In genomic region chr17:70751161-70751651, GRCm38 (mm10) we compare ENCODE assay signal across 9 mouse cellular contexts.
DNase-seq lines count a peak whose midpoint lies in the region; ATAC-seq and TF ChIP-seq lines count a peak whose summit lies in the region.
"Had no signal": no experiment of that assay in that cellular context is flagged by ENCODE, and none has a peak within 500 bp of the region (broad histone marks: within the 10 kb centered on the region; RNA-seq: fewer than 3 reads in every experiment).

No protein-coding gene starts in this region.

- H3K4me3 ChIP-seq in forebrain, embryonic 16.5 days (replicated peaks; ENCODE audit: low read length): peak overlapping the region; percentile 28
- H3K4me3 ChIP-seq in intestine, embryonic 16.5 days (ENCODE audit: low read length): peak overlapping the region; percentile 46
- peak overlapping the region; percentile 31 for H3K4me3 ChIP-seq in liver, postnatal 0 days (ENCODE audit: low read depth, low read length)
- peak overlapping the region; percentile 42 for H3K4me3 ChIP-seq in stomach, embryonic 15.5 days (replicated peaks)

- no peak for TF ChIP-seq CTCF in liver, postnatal 0 days (IDR thresholded peaks at IDR 0.05; ENCODE audit: low read depth)

- TF ChIP-seq EP300 in liver, postnatal 0 days (IDR thresholded peaks at IDR 0.05; ENCODE audit: low read depth): no peak

- peak overlapping the region; percentile 50 for H3K9ac ChIP-seq in forebrain, embryonic 16.5 days (replicated peaks; ENCODE audit: low read depth, low read length)
- H3K9ac ChIP-seq in intestine, embryonic 16.5 days (ENCODE audit: low read depth, low read length): peak overlapping the region; percentile 73
- peak overlapping the region; percentile 59 for H3K9ac ChIP-seq in liver, postnatal 0 days (replicated peaks)
- H3K9ac ChIP-seq in stomach, embryonic 15.5 days: no peak overlapping the region

- 4% methylated on average over 19 of the region's 19 CpGs for WGBS in forebrain, embryonic 16.5 days
- WGBS in intestine, embryonic 16.5 days: 3% methylated on average over 19 of the region's 19 CpGs
- 3% methylated on average over 19 of the region's 19 CpGs for WGBS in liver, postnatal 0 days (ENCODE audit: insufficient replicate concordance)
- 2% methylated on average over 19 of the region's 19 CpGs for WGBS in stomach, embryonic 15.5 days

- H3K4me1 ChIP-seq in forebrain, embryonic 16.5 days (replicated peaks; ENCODE audit: control insufficient read depth, insufficient read depth, low read length): peaks cover 28% of the 10 kb centered on the region
- H3K4me1 ChIP-seq in intestine, embryonic 16.5 days (ENCODE audit: control insufficient read depth, insufficient read depth, low read length): peaks cover 32% of the 10 kb centered on the region
- H3K4me1 ChIP-seq in liver, postnatal 0 days (ENCODE audit: insufficient read depth): peaks cover 30% of the 10 kb centered on the region
- peaks cover 37% of the 10 kb centered on the region for H3K4me1 ChIP-seq in stomach, embryonic 15.5 days

- H3K9me3 ChIP-seq in forebrain, embryonic 16.5 days (ENCODE audit: control insufficient read depth, low read length): no peaks in the 10 kb centered on the region
- H3K9me3 ChIP-seq in intestine, embryonic 16.5 days (ENCODE audit: control insufficient read depth, low read length): no peaks in the 10 kb centered on the region
- no peaks in the 10 kb centered on the region for H3K9me3 ChIP-seq in liver, postnatal 0 days (ENCODE audit: low read length)
- no peaks in the 10 kb centered on the region for H3K9me3 ChIP-seq in stomach, embryonic 15.5 days

- peaks cover 4% of the 10 kb centered on the region; the same call in 1 of the 2 replicates for H3K27me3 ChIP-seq in forebrain, embryonic 16.5 days (replicated peaks; ENCODE audit: control insufficient read depth, insufficient read depth, low read length)
- no peaks in the 10 kb centered on the region for H3K27me3 ChIP-seq in intestine, embryonic 16.5 days (replicated peaks; ENCODE audit: control insufficient read depth, insufficient read depth, low read length)
- H3K27me3 ChIP-seq in liver, postnatal 0 days (ENCODE audit: insufficient read depth, low read length): 0 out of 2 replicates have a peak, but pooled peaks cover 4% of the 10 kb centered on the region
- H3K27me3 ChIP-seq in stomach, embryonic 15.5 days (replicated peaks): no peaks in the 10 kb centered on the region
- H3K27me3 ChIP-seq: Patski had no signal

- no peaks in the 10 kb centered on the region for H3K36me3 ChIP-seq in forebrain, embryonic 16.5 days (ENCODE audit: control insufficient read depth, insufficient read depth)
- no peaks in the 10 kb centered on the region for H3K36me3 ChIP-seq in intestine, embryonic 16.5 days (ENCODE audit: control insufficient read depth, insufficient read depth, low read length)
- no peaks in the 10 kb centered on the region for H3K36me3 ChIP-seq in liver, postnatal 0 days (replicated peaks; ENCODE audit: insufficient read depth, low read length)
- no peaks in the 10 kb centered on the region for H3K36me3 ChIP-seq in stomach, embryonic 15.5 days

- ATAC-seq in forebrain, embryonic 16.5 days: no peak
- peak; percentile 23; the same call in 1 of the 2 replicates for ATAC-seq in intestine, embryonic 16.5 days
- ATAC-seq in liver, postnatal 0 days: no peak
- no peak; the same call in 1 of the 2 replicates for ATAC-seq in stomach, embryonic 15.5 days (ENCODE audit: insufficient read depth, low FRiP score, low read depth)
- ATAC-seq: Patski had no signal

- H3K4me2 ChIP-seq in forebrain, embryonic 16.5 days (ENCODE audit: low read length): peak overlapping the region; percentile 50
- H3K4me2 ChIP-seq in intestine, embryonic 16.5 days (ENCODE audit: low read depth, low read length): peak overlapping the region; percentile 57
- peak overlapping the region; percentile 65 for H3K4me2 ChIP-seq in liver, postnatal 0 days (ENCODE audit: low read depth, low read length)
- H3K4me2 ChIP-seq in stomach, embryonic 15.5 days: peak overlapping the region; percentile 59

- H3K27ac ChIP-seq in forebrain, embryonic 16.5 days (ENCODE audit: low read length): no peak overlapping the region
- peak overlapping the region; percentile 86 for H3K27ac ChIP-seq in intestine, embryonic 16.5 days (ENCODE audit: low read length)
- H3K27ac ChIP-seq in liver, postnatal 0 days (ENCODE audit: low read depth): peak overlapping the region; percentile 71
- peak overlapping the region; percentile 88 for H3K27ac ChIP-seq in stomach, embryonic 15.5 days

- peak; percentile 67 for DNase-seq in ovary, postnatal 36 days (ENCODE audit: low spot score)
- DNase-seq in ovary, postnatal 10 days (ENCODE audit: low spot score): no peak
- DNase-seq in liver, postnatal 0 days: peak; percentile 32
- no peak for DNase-seq in adipocyte (ENCODE audit: low spot score)
- no peak for DNase-seq in gastrocnemius, postnatal 10 days

Comparison
In these comparisons a context has a peak if more than half of its experiments do, and no peak if none do; other contexts are left out.
1. DNase-seq: peak in ovary, postnatal 36 days (single experiment) and liver, postnatal 0 days (single experiment); none in ovary, postnatal 10 days (single experiment), adipocyte (single experiment) and gastrocnemius, postnatal 10 days (single experiment).
2. Peak in every context shown above with its lines, with median percentiles within 50 percentile points of each other: H3K4me2 ChIP-seq and H3K4me3 ChIP-seq.